Mouse (Mus musculus): Measurements from ENCODE around the gene Bspry. TPM values are rescaled to one million over a fixed set of nuclear protein-coding genes. Genes with fewer than 3 reads are reported as not detected.

The Bspry gene
- not detected for polyA plus RNA-seq (2014; fragmentation: Illumina TruSeq; extraction: RNeasy Lipid Tissue Mini Kit (QIAGEN cat#74804); ENCODE audit: low read depth, low replicate concordance)

GRCm38 (mm10) chr4:62479937-62480708 is at the start of gene Bspry:
TSS of gene Bspry (plus strand) at chr4:62480053.

GRCm38 (mm10) chr4:62435081-62435480 is 44.8 kb upstream of the Bspry start, which contains the start of gene Rnf183:
TSS of gene Rnf183 (minus strand) at chr4:62435252.

GRCm38 (mm10) chr4:62470598-62471051 is 9.2 kb upstream of the Bspry start, which contains the start of gene Wdr31:
TSS of gene Wdr31 (minus strand) at chr4:62470896.

GRCm38 (mm10) chr4:62503374-62503970 is 23.6 kb downstream of the Bspry start, which contains the start of gene Hdhd3:
TSS of gene Hdhd3 (minus strand) at chr4:62503467.

GRCm38 (mm10) chr4:62519849-62520233 is 40.0 kb downstream of the Bspry start, which contains the start of gene Alad:
TSS of gene Alad (minus strand) at chr4:62519918.

GRCm38 (mm10) chr4:62524651-62525488 is 45.0 kb downstream of the Bspry start, which contains the start of the genes Pole3 and 4933430I17Rik:
TSS of gene Pole3 (minus strand) at chr4:62525068.
TSS of gene 4933430I17Rik (plus strand) at chr4:62525369.

Other genes starting within 250 kb of the Bspry start
- 2.5 TPM for gene Zfp37, start 249.0 kb upstream of the Bspry start, polyA plus RNA-seq (2014; fragmentation: Illumina TruSeq; extraction: RNeasy Lipid Tissue Mini Kit (QIAGEN cat#74804); ENCODE audit: low read depth, low replicate concordance)
- 20.6 TPM for gene Slc31a2, start 217.5 kb upstream of the Bspry start, polyA plus RNA-seq (2014; fragmentation: Illumina TruSeq; extraction: RNeasy Lipid Tissue Mini Kit (QIAGEN cat#74804); ENCODE audit: low read depth, low replicate concordance)
- gene Fkbp15, start 119.5 kb upstream of the Bspry start, polyA plus RNA-seq (2014; fragmentation: Illumina TruSeq; extraction: RNeasy Lipid Tissue Mini Kit (QIAGEN cat#74804); ENCODE audit: low read depth, low replicate concordance): 17.0 TPM
- 21.4 TPM for gene Slc31a1, start 119.3 kb upstream of the Bspry start, polyA plus RNA-seq (2014; fragmentation: Illumina TruSeq; extraction: RNeasy Lipid Tissue Mini Kit (QIAGEN cat#74804); ENCODE audit: low read depth, low replicate concordance)
- gene Cdc26, start 71.4 kb upstream of the Bspry start, polyA plus RNA-seq (2014; fragmentation: Illumina TruSeq; extraction: RNeasy Lipid Tissue Mini Kit (QIAGEN cat#74804); ENCODE audit: low read depth, low replicate concordance): 62.0 TPM
- gene Prpf4, start 71.3 kb upstream of the Bspry start, polyA plus RNA-seq (2014; fragmentation: Illumina TruSeq; extraction: RNeasy Lipid Tissue Mini Kit (QIAGEN cat#74804); ENCODE audit: low read depth, low replicate concordance): 10.2 TPM
- gene Rnf183, start 44.8 kb upstream of the Bspry start, polyA plus RNA-seq (2014; fragmentation: Illumina TruSeq; extraction: RNeasy Lipid Tissue Mini Kit (QIAGEN cat#74804); ENCODE audit: low read depth, low replicate concordance): not detected
- gene Wdr31, start 9.2 kb upstream of the Bspry start, polyA plus RNA-seq (2014; fragmentation: Illumina TruSeq; extraction: RNeasy Lipid Tissue Mini Kit (QIAGEN cat#74804); ENCODE audit: low read depth, low replicate concordance): 0.39 TPM
- 3.0 TPM for gene Hdhd3, start 23.4 kb downstream of the Bspry start, polyA plus RNA-seq (2014; fragmentation: Illumina TruSeq; extraction: RNeasy Lipid Tissue Mini Kit (QIAGEN cat#74804); ENCODE audit: low read depth, low replicate concordance)
- gene Alad, start 39.9 kb downstream of the Bspry start, polyA plus RNA-seq (2014; fragmentation: Illumina TruSeq; extraction: RNeasy Lipid Tissue Mini Kit (QIAGEN cat#74804); ENCODE audit: low read depth, low replicate concordance): 53.4 TPM
- 24.8 TPM for gene Pole3, start 45.0 kb downstream of the Bspry start, polyA plus RNA-seq (2014; fragmentation: Illumina TruSeq; extraction: RNeasy Lipid Tissue Mini Kit (QIAGEN cat#74804); ENCODE audit: low read depth, low replicate concordance)
- gene 4933430I17Rik, start 45.3 kb downstream of the Bspry start, polyA plus RNA-seq (2014; fragmentation: Illumina TruSeq; extraction: RNeasy Lipid Tissue Mini Kit (QIAGEN cat#74804); ENCODE audit: low read depth, low replicate concordance): not detected
- 43.5 TPM for gene Rgs3, start 79.8 kb downstream of the Bspry start, polyA plus RNA-seq (2014; fragmentation: Illumina TruSeq; extraction: RNeasy Lipid Tissue Mini Kit (QIAGEN cat#74804); ENCODE audit: low read depth, low replicate concordance)

Data from heart, adult 10 weeks (tissue).